Mouse (Mus musculus) lung, embryonic 16.5 days (tissue): ENCODE measurements around the gene Cdh15. TPM values are rescaled to one million over a fixed set of nuclear protein-coding genes. Genes with fewer than 3 reads are reported as not detected.

Source experiments
- ATAC-seq: fragments of 200-750 bp; cut with Nextera tagmentation; 2 replicates; pipeline ENCODE4 v1.8.0; 2017; ENCODE audit warnings: low read depth, mild to moderate bottlenecking, moderate library complexity
- H3K27ac ChIP-seq: fragments of 300-500 bp; sonication (generic); 2 replicates; pipeline ENCODE4 v1.5.1; 2014; ENCODE audit warnings: mild to moderate bottlenecking, control low read depth, low read length
- H3K27me3 ChIP-seq: fragments of 300-500 bp; sonication (generic); 2 replicates; pipeline ENCODE4 v1.6.1; 2014; ENCODE audit warnings: low read depth, low read length, mixed read lengths; ENCODE audit not compliant: control insufficient read depth, insufficient read depth
- H3K36me3 ChIP-seq: fragments of 300-500 bp; sonication (generic); 2 replicates; pipeline ENCODE4 v1.6.1; 2014; ENCODE audit warnings: low read length; ENCODE audit not compliant: control insufficient read depth, insufficient read depth
- H3K4me1 ChIP-seq: fragments of 300-500 bp; sonication (generic); replicated peaks from 2 replicates; pipeline ENCODE4 v1.6.1; 2014; ENCODE audit warnings: low read length, mixed read lengths; ENCODE audit not compliant: control insufficient read depth, insufficient read depth
- H3K4me2 ChIP-seq: fragments of 300-500 bp; sonication (generic); 2 replicates; pipeline ENCODE4 v1.6.1; 2014; ENCODE audit warnings: low read depth, low read length, control low read depth
- H3K4me3 ChIP-seq: fragments of 300-500 bp; sonication (generic); 2 replicates; pipeline ENCODE4 v1.5.1; 2014; ENCODE audit warnings: mild to moderate bottlenecking, low read length, control low read depth
- H3K9ac ChIP-seq: fragments of 300-500 bp; sonication (generic); 2 replicates; pipeline ENCODE4 v1.6.1; 2014; ENCODE audit warnings: low read length, control low read depth
- H3K9me3 ChIP-seq: fragments of 300-500 bp; sonication (generic); 2 replicates; pipeline ENCODE4 v1.6.1; 2016; ENCODE audit warnings: low read length; ENCODE audit not compliant: control insufficient read depth
- WGBS: fragments of 180-500 bp; shearing (Covaris S2); extraction: QIAGEN DNeasy Blood & Tissue Kit; methylation state at CpG from one replicate; pipeline ENCODE4 v1.1.7; 2014; 5-methylcytosine and 5-hydroxymethylcytosine counted together
- polyA plus RNA-seq: library from polyadenylated mRNA; unstranded; fragments of >200 nt; fragmentation: Nextera tagmentation; extraction: Ambion mirVana; gene quantifications from 2 replicates; pipeline ENCODE4 v1.2.1, GENCODE M21; 2015

The Cdh15 gene
- 0.49 and 1.0 TPM in 2 replicates for polyA plus RNA-seq

DNA sequence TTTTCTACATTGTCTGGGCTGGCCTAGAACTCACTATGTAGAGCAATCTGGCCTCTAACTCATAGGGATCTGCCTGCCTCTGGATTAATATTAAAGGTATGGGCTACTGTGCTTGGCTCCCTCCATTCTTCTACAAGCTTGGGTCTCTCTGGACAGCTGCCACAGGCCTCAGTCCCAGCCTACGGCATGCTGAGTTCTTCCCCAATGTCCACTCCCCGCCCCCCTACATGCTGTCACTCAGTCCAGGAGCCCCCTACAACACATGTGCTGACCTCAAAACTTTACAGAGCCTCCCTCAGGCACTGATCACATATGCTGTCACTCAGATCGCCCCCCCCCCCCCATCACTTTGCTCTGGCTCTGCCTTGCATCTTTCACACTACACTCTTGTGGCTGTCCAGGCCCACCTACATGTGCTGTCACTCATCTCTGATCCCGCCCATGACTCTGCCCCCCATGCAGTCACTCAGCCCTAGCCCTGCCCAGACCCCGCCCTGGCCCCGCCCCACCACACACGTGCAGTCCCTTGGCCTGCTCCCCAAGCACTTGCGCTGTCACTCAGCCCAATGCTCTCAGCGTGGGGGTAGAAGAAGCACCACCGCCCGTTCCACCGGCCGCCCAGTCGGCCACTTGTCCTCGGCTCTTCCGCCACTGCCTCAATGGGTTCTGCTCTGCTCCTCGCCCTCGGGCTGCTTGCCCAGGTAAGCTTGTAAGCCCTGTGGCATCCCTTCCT lies at the start of gene Cdh15:
TSS of gene Cdh15 (plus strand) at position 138 of the 733 bp plus-strand sequence.
- Histone ChIP-seq H3K4me3 (no peak within 1 kb of the TSS), H3K27me3 (no peaks in the 10 kb centered on the region), H3K36me3 (no peaks in the 10 kb centered on the region), H3K4me1 (no peaks in the 10 kb centered on the region; the same call in 1 of the 2 replicates), H3K9me3 (no peaks in the 10 kb centered on the region), H3K9ac (no peak within 1 kb of the TSS), H3K27ac (no peak within 1 kb of the TSS), H3K4me2 (peak within 1 kb of the TSS; percentile 37)
- peak; percentile 92 for ATAC-seq
- 14% methylated on average over 18 of the region's 18 CpGs for WGBS

DNA sequence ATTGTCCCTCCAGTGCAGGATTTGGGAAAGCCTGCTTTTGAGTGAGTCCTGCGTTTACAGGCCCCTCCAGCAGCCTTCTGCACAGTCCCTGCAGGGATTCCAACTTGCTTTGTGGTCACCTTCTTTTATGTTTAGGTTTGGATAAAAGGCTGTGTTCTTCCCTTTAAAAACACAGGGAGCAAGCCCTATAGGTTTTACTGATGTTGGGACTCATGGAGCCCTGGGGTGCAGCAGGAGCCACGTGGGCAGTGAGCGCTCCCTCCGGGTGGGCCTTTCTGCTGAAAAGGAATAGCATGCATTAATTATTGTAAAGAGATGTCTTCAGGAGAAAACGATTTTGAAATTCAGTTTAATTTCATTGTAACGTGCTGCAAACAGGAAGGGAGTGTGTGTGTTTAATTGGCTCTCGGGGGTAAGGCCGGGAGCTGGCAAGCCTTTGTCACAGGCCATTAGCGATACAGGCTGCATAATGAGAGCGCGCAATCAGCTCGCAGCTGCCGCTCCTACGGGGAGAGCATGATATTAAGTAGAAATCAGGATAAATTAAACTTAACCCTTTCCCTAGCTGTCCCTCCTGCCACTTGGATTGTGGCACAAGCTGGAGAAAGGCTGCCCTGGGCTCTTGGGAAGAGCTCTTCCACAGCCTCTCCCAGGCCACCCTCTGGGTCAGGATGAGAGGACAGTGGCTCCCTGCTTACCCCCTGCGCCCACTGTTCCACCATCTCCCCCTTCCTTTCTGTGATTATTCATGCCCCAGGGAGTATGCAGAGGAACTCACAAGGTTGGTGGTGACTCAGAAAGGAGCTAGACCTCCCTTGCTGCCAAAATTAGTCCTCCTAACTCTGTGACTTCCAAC lies 43.6 kb upstream of the Cdh15 start:
- Histone ChIP-seq H3K27ac (no peak overlapping the region), H3K27me3 (no peaks in the 10 kb centered on the region), H3K9ac (no peak overlapping the region), H3K36me3 (no peaks in the 10 kb centered on the region), H3K4me3 (no peak overlapping the region), H3K4me2 (no peak overlapping the region), H3K9me3 (no peaks in the 10 kb centered on the region), H3K4me1 (0 out of 2 replicates have a peak, but pooled peaks cover 2% of the 10 kb centered on the region)
- WGBS, result 43% methylated on average over 15 of the region's 15 CpGs
- ATAC-seq, result peak; percentile 23; the same call in 1 of the 2 replicates

DNA sequence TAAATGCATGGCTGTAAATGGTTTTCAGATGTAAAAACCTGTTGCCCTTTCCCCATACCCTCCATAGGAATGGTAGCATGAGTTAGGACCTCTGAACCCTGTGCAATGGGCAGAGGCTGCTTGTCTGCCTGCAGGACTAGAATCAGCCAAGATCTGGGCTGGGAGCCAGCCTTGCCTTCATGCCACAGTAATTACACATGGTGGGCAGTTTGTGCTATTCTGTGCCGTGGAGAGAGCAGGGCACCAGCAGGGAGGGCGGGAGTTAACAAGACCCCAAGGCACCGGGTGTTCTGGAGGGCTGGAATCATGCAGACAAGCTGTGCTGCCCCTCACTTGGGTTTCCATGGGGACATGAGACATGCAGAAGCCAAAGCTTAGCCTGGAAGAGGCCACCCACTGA lies 42.4 kb upstream of the Cdh15 start:
- no peak overlapping the region for H3K4me2 ChIP-seq
- 0 out of 2 replicates have a peak, but pooled peaks cover 2% of the 10 kb centered on the region for H3K4me1 ChIP-seq
- no peaks in the 10 kb centered on the region for H3K27me3 ChIP-seq
- no peak overlapping the region for H3K27ac ChIP-seq
- no peak for ATAC-seq
- H3K9me3 ChIP-seq, result no peaks in the 10 kb centered on the region
- no peak overlapping the region for H3K9ac ChIP-seq
- WGBS, result 54% methylated on average over 3 of the region's 3 CpGs
- H3K36me3 ChIP-seq, result no peaks in the 10 kb centered on the region
- H3K4me3 ChIP-seq, result no peak overlapping the region

DNA sequence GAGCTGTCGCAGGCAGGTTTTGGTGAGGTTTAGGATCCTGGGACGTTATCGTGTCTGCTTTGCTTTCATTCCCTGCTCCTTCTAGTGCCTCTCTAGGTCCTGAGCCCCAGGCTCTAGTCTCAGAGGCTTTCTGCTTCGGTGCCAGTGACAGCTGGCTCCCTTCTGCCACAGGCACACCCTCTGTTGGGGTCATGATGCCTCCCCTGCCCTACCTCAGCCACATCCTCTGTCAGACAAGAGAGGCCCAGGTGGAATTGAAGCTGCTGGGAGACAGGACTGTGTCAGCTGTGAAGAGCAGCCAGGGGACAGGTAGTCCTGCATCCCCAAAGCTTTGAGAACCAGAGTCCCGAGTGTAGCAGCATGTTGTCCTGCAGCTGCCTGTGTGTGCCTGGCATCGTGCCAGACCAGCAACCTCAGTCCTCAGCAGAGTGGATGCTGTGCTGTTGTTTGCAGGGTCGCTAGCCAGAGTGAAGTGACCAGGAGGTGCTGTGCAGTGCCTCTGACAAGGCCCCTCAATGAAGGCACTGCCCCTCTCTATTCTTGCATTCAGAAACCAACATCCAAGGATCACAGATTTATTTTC lies 40.7 kb upstream of the Cdh15 start:
- Histone ChIP-seq H3K9me3 (no peaks in the 10 kb centered on the region), H3K27me3 (no peaks in the 10 kb centered on the region), H3K4me3 (no peak overlapping the region), H3K27ac (no peak overlapping the region), H3K9ac (no peak overlapping the region), H3K4me2 (no peak overlapping the region), H3K4me1 (0 out of 2 replicates have a peak, but pooled peaks cover 2% of the 10 kb centered on the region), H3K36me3 (no peaks in the 10 kb centered on the region)
- no peak; the same call in 1 of the 2 replicates for ATAC-seq
- WGBS, result 55% methylated on average over 7 of the region's 7 CpGs

DNA sequence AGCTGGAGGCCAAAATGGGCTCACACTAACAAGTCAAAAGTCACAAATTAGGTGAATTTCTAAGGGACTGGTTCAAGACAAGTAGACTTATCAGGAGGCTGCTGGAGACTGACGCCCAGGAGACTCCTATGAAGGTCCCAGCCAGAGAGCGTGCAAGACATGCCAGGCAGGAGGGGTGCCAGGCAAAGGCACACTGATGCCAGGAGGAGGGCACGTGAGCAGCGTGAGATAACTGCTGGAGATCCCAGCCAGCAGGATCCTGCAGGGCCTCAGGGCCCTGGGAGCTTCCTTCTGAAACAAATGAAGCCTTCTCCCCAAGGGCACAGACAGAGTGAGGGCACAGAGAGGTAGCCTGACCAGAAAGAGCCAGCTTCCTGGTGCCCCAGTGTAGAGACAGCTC lies 39.9 kb upstream of the Cdh15 start:
- H3K9me3 ChIP-seq, result no peaks in the 10 kb centered on the region
- no peak overlapping the region for H3K4me2 ChIP-seq
- 83% methylated on average over 4 of the region's 4 CpGs for WGBS
- no peaks in the 10 kb centered on the region for H3K36me3 ChIP-seq
- no peak overlapping the region for H3K4me3 ChIP-seq
- 0 out of 2 replicates have a peak, but pooled peaks cover 2% of the 10 kb centered on the region for H3K4me1 ChIP-seq
- H3K27me3 ChIP-seq, result no peaks in the 10 kb centered on the region
- H3K9ac ChIP-seq, result no peak overlapping the region
- no peak for ATAC-seq
- no peak overlapping the region for H3K27ac ChIP-seq

DNA sequence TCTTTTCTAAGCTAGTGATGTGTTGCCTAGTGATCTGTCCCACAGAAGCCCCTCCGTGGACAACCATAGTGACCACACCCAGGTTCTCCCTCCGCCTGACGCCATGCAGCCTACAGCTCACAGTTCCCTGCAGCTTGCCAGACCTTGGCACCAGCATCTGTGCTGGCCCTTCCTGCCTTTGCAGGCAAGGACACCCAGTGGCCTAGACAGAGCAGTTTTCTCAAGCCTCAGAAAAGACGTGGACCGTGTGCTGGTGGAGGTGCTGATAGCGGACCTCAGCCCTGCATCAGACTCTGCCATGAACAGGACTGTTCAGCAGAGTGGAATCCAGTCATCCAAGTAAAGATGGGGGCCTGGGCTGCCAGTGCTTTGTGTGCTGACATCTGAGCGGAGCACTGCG lies 37.4 kb upstream of the Cdh15 start:
- peaks cover 3% of the 10 kb centered on the region; the same call in 1 of the 2 replicates for H3K36me3 ChIP-seq
- H3K27me3 ChIP-seq, result no peaks in the 10 kb centered on the region
- WGBS, result 76% methylated on average over 8 of the region's 8 CpGs
- no peaks in the 10 kb centered on the region for H3K4me1 ChIP-seq
- H3K9me3 ChIP-seq, result no peaks in the 10 kb centered on the region
- H3K4me2 ChIP-seq, result no peak overlapping the region
- H3K9ac ChIP-seq, result no peak overlapping the region
- no peak for ATAC-seq
- no peak overlapping the region for H3K4me3 ChIP-seq
- H3K27ac ChIP-seq, result no peak overlapping the region

DNA sequence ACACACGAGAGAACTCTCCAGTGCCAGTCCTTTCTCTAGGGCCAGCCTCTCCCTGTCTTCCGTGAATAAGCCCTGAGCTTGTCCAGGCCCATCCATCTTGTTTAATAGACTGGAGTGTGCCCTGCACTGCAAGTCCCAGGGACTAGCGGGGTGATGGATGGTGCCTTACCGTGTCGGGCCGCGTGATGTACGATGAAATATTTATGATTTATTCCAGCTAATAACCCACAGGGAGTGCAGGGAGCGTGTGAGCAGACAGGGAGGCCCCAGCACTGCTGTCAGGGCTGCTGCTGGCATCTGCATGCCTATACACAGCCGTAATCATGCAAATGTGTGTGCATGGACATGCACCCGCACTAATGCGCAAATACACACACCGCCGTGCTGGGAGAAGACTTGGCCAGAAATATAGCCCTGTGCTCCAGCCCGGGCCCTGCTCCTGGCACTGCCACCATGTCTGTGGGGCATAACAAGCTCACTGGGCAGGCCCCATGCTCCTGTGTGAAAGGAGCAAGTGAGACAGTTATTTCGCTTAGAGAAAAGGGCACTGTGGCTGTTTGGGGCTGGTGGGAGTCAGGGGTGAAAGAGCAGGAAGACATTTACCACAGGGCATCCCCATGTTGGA lies 35.8 kb upstream of the Cdh15 start:
- H3K4me3 ChIP-seq, result no peak overlapping the region
- H3K9me3 ChIP-seq, result no peaks in the 10 kb centered on the region
- no peak overlapping the region for H3K4me2 ChIP-seq
- no peaks in the 10 kb centered on the region for H3K27me3 ChIP-seq
- no peak overlapping the region for H3K27ac ChIP-seq
- H3K9ac ChIP-seq, result no peak overlapping the region
- H3K36me3 ChIP-seq, result peaks cover 3% of the 10 kb centered on the region; the same call in 1 of the 2 replicates
- no peak for ATAC-seq
- H3K4me1 ChIP-seq, result no peaks in the 10 kb centered on the region
- 77% methylated on average over 16 of the region's 16 CpGs for WGBS

DNA sequence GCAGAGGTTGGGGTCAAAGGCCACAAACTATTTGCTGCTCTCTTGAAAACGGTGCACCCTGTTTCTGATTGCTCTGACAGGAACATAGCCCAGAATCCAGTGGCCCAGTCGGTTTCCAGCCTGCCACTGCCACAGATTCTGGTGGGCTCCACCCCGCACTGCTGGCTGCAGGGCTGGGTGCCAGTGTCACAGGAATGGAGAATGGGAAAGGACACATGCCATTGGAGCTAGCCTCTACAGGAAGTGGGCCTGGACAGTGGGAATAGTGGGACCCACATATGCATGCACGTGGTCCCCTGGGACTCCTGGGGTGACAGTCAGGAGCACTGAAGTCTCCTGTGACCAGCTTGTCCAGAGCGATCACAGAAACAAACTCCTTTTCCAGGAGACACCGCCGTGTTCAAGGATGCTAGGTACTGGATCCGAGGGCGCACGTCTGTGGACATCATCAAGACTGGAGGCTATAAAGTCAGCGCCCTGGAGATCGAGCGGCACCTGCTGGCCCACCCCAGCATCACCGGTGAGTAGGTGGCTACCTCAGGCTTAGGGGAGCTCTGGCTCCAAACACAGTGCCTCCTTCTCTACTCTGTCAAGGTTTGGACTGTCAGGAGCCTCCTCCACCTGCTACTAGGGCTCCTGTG lies 35.0 kb upstream of the Cdh15 start:
- ATAC-seq, result no peak
- 70% methylated on average over 14 of the region's 14 CpGs for WGBS

More for the DNA sequence above, 35.0 kb upstream of the Cdh15 start:
- no peaks in the 10 kb centered on the region for H3K9me3 ChIP-seq
- H3K9ac ChIP-seq, result no peak overlapping the region
- H3K36me3 ChIP-seq, result peaks cover 3% of the 10 kb centered on the region; the same call in 1 of the 2 replicates
- no peak overlapping the region for H3K4me2 ChIP-seq
- H3K4me1 ChIP-seq, result no peaks in the 10 kb centered on the region
- H3K27ac ChIP-seq, result no peak overlapping the region
- no peak overlapping the region for H3K4me3 ChIP-seq
- H3K27me3 ChIP-seq, result no peaks in the 10 kb centered on the region
